Mouse (Mus musculus) CH12.LX (cell line): Measurements from ENCODE around the gene Pex1.

ENCODE experiments used
- CHD1 ChIP-seq: IDR thresholded peaks from 2 replicates; pipeline ENCODE4 v1.6.1; 2012; ENCODE audit warnings: low read depth, low read length, improper control_type of control experiment, inconsistent platforms
- CTCF ChIP-seq, 2 experiments: IDR thresholded peaks in 1 of 2; conservative IDR thresholded peaks in 1 of 2; 2 replicates each; pipeline ENCODE4 v1.5.1; 2011 to 2012; ENCODE audit warnings: low read depth in 2 of 2, low read length in 2 of 2, improper control_type of control experiment in 1 of 2, inconsistent platforms in 1 of 2, mild to moderate bottlenecking in 1 of 2, moderate library complexity in 1 of 2
- EP300 ChIP-seq: IDR thresholded peaks from 2 replicates; pipeline ENCODE4 v1.6.1; 2011; ENCODE audit warnings: low read length, improper control_type of control experiment
- POLR2A ChIP-seq: IDR thresholded peaks from 2 replicates; pipeline ENCODE4 v1.6.1; 2011; ENCODE audit warnings: low read depth, mild to moderate bottlenecking, improper control_type of control experiment, low read length

GRCm38 (mm10) chr5:3600790-3601189 is 4.9 kb downstream of the Pex1 start:
- TF ChIP-seq CHD1 (no peak), CTCF (conservative IDR thresholded peaks at IDR 0.05 in 1 of 2, IDR thresholded peaks at IDR 0.05 in 1 of 2; ENCODE audit: low read depth in 2 of 2, low read length in 2 of 2) (no peak), POLR2A (no peak), EP300 (no peak)
